In the genomic region with DNA sequence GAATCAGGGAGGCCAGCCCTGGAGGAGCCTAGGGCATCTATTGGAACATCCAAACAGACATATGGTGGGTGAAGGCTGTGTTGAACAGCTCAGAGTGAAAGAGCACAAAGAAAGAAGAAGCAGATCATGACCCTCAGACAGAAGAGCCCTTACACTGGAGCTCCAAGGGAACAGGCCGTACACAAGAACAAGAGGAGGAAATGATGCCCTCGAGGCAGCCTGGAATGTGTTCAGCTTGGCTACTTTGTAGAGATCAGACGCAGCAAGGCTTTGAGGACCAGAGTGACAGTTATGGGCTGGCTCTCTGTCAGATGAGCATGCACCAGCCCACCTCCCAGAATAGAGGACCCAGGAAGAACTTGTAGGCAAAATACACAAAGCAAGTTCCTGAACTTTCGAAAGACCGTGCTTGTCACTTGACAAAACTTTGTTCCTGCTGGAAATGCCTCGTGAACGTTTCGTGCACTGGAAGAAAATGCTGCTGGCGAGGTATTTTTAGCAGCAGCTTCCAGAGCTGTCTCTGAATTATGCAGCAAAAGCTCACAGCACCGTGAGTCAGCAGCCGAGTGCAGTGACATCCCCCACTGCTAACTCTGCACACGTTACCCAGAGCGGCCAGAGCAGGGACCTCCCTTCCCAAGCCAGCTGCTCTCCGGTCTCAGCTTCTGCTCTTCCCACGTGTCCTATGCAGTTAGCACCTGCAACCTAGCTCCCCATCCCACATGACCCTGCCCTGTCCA, we compare ENCODE assay signal across 8 mouse cellular contexts. TPM values are rescaled to one million over a fixed set of nuclear protein-coding genes. Genes with fewer than 3 reads are reported as not detected.
DNase-seq lines count a peak whose midpoint lies in the region; ATAC-seq and TF ChIP-seq lines count a peak whose summit lies in the region.

No protein-coding gene starts in this region.

- 0 out of 2 replicates have a peak, but pooled peaks have one; percentile 26 for TF ChIP-seq POLR2A in embryonic fibroblast, embryonic 13.5 days (IDR thresholded peaks at IDR 0.05; ENCODE audit: low read depth, low read length)

- no peaks in the 10 kb centered on the region for H3K9me3 ChIP-seq in heart, embryonic 16.5 days (replicated peaks; ENCODE audit: control insufficient read depth, low read length)
- H3K9me3 ChIP-seq in stomach, embryonic 15.5 days: no peaks in the 10 kb centered on the region

- peak overlapping the region; percentile 89 for H3K27ac ChIP-seq in embryonic fibroblast, embryonic 13.5 days (ENCODE audit: insufficient read depth, low read length)
- H3K27ac ChIP-seq in heart, embryonic 16.5 days (ENCODE audit: low read length): peak overlapping the region; percentile 61
- peak overlapping the region; percentile 11; the same call in 1 of the 2 replicates for H3K27ac ChIP-seq in stomach, embryonic 15.5 days

- H3K4me1 ChIP-seq in embryonic fibroblast, embryonic 13.5 days (ENCODE audit: control insufficient read depth, insufficient read depth, low read length): peaks cover 17% of the 10 kb centered on the region
- peaks cover 17% of the 10 kb centered on the region for H3K4me1 ChIP-seq in heart, embryonic 16.5 days (ENCODE audit: control insufficient read depth, insufficient read depth, low read length)
- peaks cover 10% of the 10 kb centered on the region; the same call in 1 of the 2 replicates for H3K4me1 ChIP-seq in stomach, embryonic 15.5 days

- H3K4me3 ChIP-seq in embryonic fibroblast, embryonic 13.5 days (ENCODE audit: insufficient read depth, low read length): no peak overlapping the region
- H3K4me3 ChIP-seq in heart, embryonic 16.5 days (ENCODE audit: low read length): 0 out of 2 replicates have a peak overlapping the region, but pooled peaks have one; percentile 12
- no peak overlapping the region for H3K4me3 ChIP-seq in stomach, embryonic 15.5 days (replicated peaks)

- peak; percentile 60 for DNase-seq in urinary bladder, postnatal 14 days (ENCODE audit: low spot score)
- no peak for DNase-seq in urinary bladder, postnatal 10 days (ENCODE audit: low spot score)
- DNase-seq in layer of hippocampus, adult 9-11 months: peak; percentile 86
- DNase-seq in lung, postnatal 25 days (ENCODE audit: low spot score): peak; percentile 10
- DNase-seq in spleen, adult 12 weeks (ENCODE audit: low spot score): no peak

- no peaks in the 10 kb centered on the region for H3K27me3 ChIP-seq in heart, embryonic 16.5 days (ENCODE audit: control insufficient read depth, insufficient read depth, low read length)
- no peaks in the 10 kb centered on the region for H3K27me3 ChIP-seq in stomach, embryonic 15.5 days (replicated peaks)

- TF ChIP-seq CTCF in embryonic fibroblast, embryonic 13.5 days (IDR thresholded peaks at IDR 0.05; ENCODE audit: borderline replicate concordance, insufficient read depth, low read length): no peak

- peak; percentile 90 for ATAC-seq in heart, embryonic 16.5 days (replicated peaks; ENCODE audit: extremely low read depth, insufficient read depth, low FRiP score)
- ATAC-seq in stomach, embryonic 15.5 days (ENCODE audit: insufficient read depth, low FRiP score, low read depth): peak; percentile 65

- peak overlapping the region; percentile 39 for H3K9ac ChIP-seq in heart, embryonic 16.5 days (ENCODE audit: low read length)
- H3K9ac ChIP-seq in stomach, embryonic 15.5 days: no peak overlapping the region

- no peaks in the 10 kb centered on the region for H3K36me3 ChIP-seq in heart, embryonic 16.5 days (ENCODE audit: control insufficient read depth, insufficient read depth)
- H3K36me3 ChIP-seq in stomach, embryonic 15.5 days: no peaks in the 10 kb centered on the region

- WGBS in heart, embryonic 16.5 days: 6% methylated on average over 15 of the region's 15 CpGs
- 16% methylated on average over 15 of the region's 15 CpGs for WGBS in stomach, embryonic 15.5 days

- H3K4me2 ChIP-seq in heart, embryonic 16.5 days (ENCODE audit: low read depth, low read length): peak overlapping the region; percentile 57
- H3K4me2 ChIP-seq in stomach, embryonic 15.5 days: no peak overlapping the region; the same call in 1 of the 2 replicates

RNA-seq across cellular contexts. Expression of a gene that starts 45.9 kb away (rescaled TPM):
- polyA plus RNA-seq in embryonic fibroblast, embryonic 13.5 days (2011; ENCODE audit: insufficient read length, low read depth, missing spikeins): 0.62 and 1.0 TPM in 2 replicates
- polyA plus RNA-seq in heart, embryonic 16.5 days (2015; fragmentation: Nextera tagmentation; extraction: Ambion mirVana): 0.49 and 0.72 TPM in 2 replicates
- 0.53 and 0.62 TPM in 2 replicates for polyA plus RNA-seq in stomach, embryonic 15.5 days (2015; fragmentation: Nextera tagmentation; extraction: Ambion mirVana)

RNA-seq across cellular contexts. Expression of a gene that starts 46.0 kb away (rescaled TPM):
- polyA plus RNA-seq in embryonic fibroblast, embryonic 13.5 days (2011; ENCODE audit: insufficient read length, low read depth, missing spikeins): not detected in 2 replicates
- polyA plus RNA-seq in heart, embryonic 16.5 days (2015; fragmentation: Nextera tagmentation; extraction: Ambion mirVana): 0.08 TPM in 1 of 2 replicates, not detected in the other
- polyA plus RNA-seq in stomach, embryonic 15.5 days (2015; fragmentation: Nextera tagmentation; extraction: Ambion mirVana): not detected in 2 replicates

RNA-seq across cellular contexts. Expression of a gene that starts 54.9 kb away (rescaled TPM):
- polyA plus RNA-seq in embryonic fibroblast, embryonic 13.5 days (2011; ENCODE audit: insufficient read length, low read depth, missing spikeins): 67.2 and 69.7 TPM in 2 replicates
- 26.6 and 32.2 TPM in 2 replicates for polyA plus RNA-seq in heart, embryonic 16.5 days (2015; fragmentation: Nextera tagmentation; extraction: Ambion mirVana)
- polyA plus RNA-seq in stomach, embryonic 15.5 days (2015; fragmentation: Nextera tagmentation; extraction: Ambion mirVana): 28.7 and 34.7 TPM in 2 replicates

Comparison
In these comparisons a context has a peak if more than half of its experiments do, and no peak if none do; other contexts are left out.
1. DNase-seq: peak in urinary bladder, postnatal 14 days (single experiment), layer of hippocampus, adult 9-11 months (single experiment) and lung, postnatal 25 days (single experiment); none in urinary bladder, postnatal 10 days (single experiment) and spleen, adult 12 weeks (single experiment).
2. H3K27ac ChIP-seq: peak in every context shown above with its lines; median percentile 89 in embryonic fibroblast, embryonic 13.5 days; 61 in heart, embryonic 16.5 days; 11 in stomach, embryonic 15.5 days.